Mouse (Mus musculus) small intestine, adult 2 months (tissue): ENCODE data around the gene Myoz2. TPM values are rescaled to one million over a fixed set of nuclear protein-coding genes. Genes with fewer than 3 reads are reported as not detected.

ENCODE experiments used
- H3K27ac ChIP-seq: fragments of 200-500 bp; 2 replicates; pipeline ENCODE4 v1.5.1; 2012; ENCODE audit warnings: low read depth, low read length, control low read depth, inconsistent platforms; ENCODE audit not compliant: insufficient read depth
- H3K27me3 ChIP-seq: fragments of 200-500 bp; 2 replicates; pipeline ENCODE4 v1.6.1; 2012; ENCODE audit warnings: mild to moderate bottlenecking, moderate library complexity, low read length, inconsistent platforms; ENCODE audit not compliant: control insufficient read depth, insufficient read depth
- H3K36me3 ChIP-seq: fragments of 200-500 bp; 2 replicates; pipeline ENCODE4 v1.6.1; 2012; ENCODE audit warnings: mild to moderate bottlenecking, low read length, control low read depth, inconsistent platforms; ENCODE audit not compliant: control insufficient read depth, insufficient read depth
- H3K4me1 ChIP-seq: fragments of 200-500 bp; 2 replicates; pipeline ENCODE4 v1.6.1; 2012; ENCODE audit warnings: low read length, inconsistent platforms, mixed read lengths; ENCODE audit not compliant: control insufficient read depth, insufficient read depth, insufficient read length
- H3K4me3 ChIP-seq: fragments of 200-500 bp; 2 replicates; pipeline ENCODE4 v1.5.1; 2012; ENCODE audit warnings: low read depth, mild to moderate bottlenecking, control low read depth, inconsistent platforms, low read length, moderate library complexity
- CTCF ChIP-seq: fragments of 200-500 bp; IDR thresholded peaks from 2 replicates; pipeline ENCODE4 v1.5.1; 2012; ENCODE audit warnings: low read depth, mild to moderate bottlenecking, control low read depth, inconsistent platforms, low read length, moderate library complexity, mixed read lengths; ENCODE audit not compliant: insufficient replicate concordance, insufficient read length; ENCODE audit errors: extremely low read depth
- POLR2A ChIP-seq: fragments of 200-500 bp; IDR thresholded peaks from 2 replicates; pipeline ENCODE4 v1.6.1; 2012; ENCODE audit warnings: low read depth, mild to moderate bottlenecking, control low read depth, inconsistent platforms, low read length, moderate library complexity
- WGBS: fragments of 180-500 bp; shearing (Covaris S2); methylation state at CpG from one replicate; pipeline ENCODE4 v1.1.7; 2018; 5-methylcytosine and 5-hydroxymethylcytosine counted together
- polyA plus RNA-seq: library from polyadenylated mRNA; depleted of rRNA; stranded (reverse); fragments of >200 nt; gene quantifications from 2 replicates; pipeline ENCODE4 v1.2.3, GENCODE M21; 2012

Gene Myoz2
- polyA plus RNA-seq, 1 experiment, result not detected

GRCm38 (mm10) chr3:122985183-122985944, 49.5 kb downstream of the Myoz2 start:
- Histone ChIP-seq H3K36me3 (no peaks in the 10 kb centered on the region), H3K27me3 (no peaks in the 10 kb centered on the region), H3K27ac (peak overlapping the region; percentile 62; the same call in 1 of the 2 replicates), H3K4me3 (peak overlapping the region; percentile 69; the same call in 1 of the 2 replicates), H3K4me1 (no peaks in the 10 kb centered on the region; the same call in 1 of the 2 replicates)
- 23% methylated on average over 13 of the region's 13 CpGs for WGBS
- no peak for TF ChIP-seq POLR2A
- no peak for TF ChIP-seq CTCF

- no peaks in the 10 kb centered on the region; the same call in 1 of the 2 replicates for H3K4me1 ChIP-seq
- H3K36me3 ChIP-seq, result 0 out of 2 replicates have a peak, but pooled peaks cover 2% of the 10 kb centered on the region
- WGBS, result under 1% methylated on average over 92 of the region's 94 CpGs
- H3K4me3 ChIP-seq, result peak within 1 kb of the TSS; percentile 69
- TF ChIP-seq CTCF (no peak), POLR2A (peak; percentile 84)
- peak within 1 kb of the TSS; percentile 85 for H3K27ac ChIP-seq
- H3K27me3 ChIP-seq, result no peaks in the 10 kb centered on the region
Measured at GRCm38 (mm10) chr3:122984249-122985182, 50.3 kb downstream of the Myoz2 start, which contains the start of gene Usp53. TSS of gene Usp53 (minus strand) at chr3:122984510.

GRCm38 (mm10) chr3:122983849-122984248, 51.0 kb downstream of the Myoz2 start:
- Histone ChIP-seq H3K27ac (peak overlapping the region; percentile 85), H3K36me3 (peaks cover 5% of the 10 kb centered on the region; the same call in 1 of the 2 replicates), H3K27me3 (no peaks in the 10 kb centered on the region), H3K4me1 (no peaks in the 10 kb centered on the region; the same call in 1 of the 2 replicates), H3K4me3 (peak overlapping the region; percentile 69)
- TF ChIP-seq CTCF (no peak), POLR2A (no peak)
- WGBS, result under 1% methylated on average over 30 of the region's 30 CpGs

GRCm38 (mm10) chr3:122975964-122976363, 58.9 kb downstream of the Myoz2 start:
- H3K27ac ChIP-seq, result no peak overlapping the region

GRCm38 (mm10) chr3:122975363-122975762, 59.5 kb downstream of the Myoz2 start:
- Histone ChIP-seq H3K27ac (no peak overlapping the region), H3K36me3 (peaks cover 8% of the 10 kb centered on the region; the same call in 1 of the 2 replicates), H3K4me1 (no peaks in the 10 kb centered on the region), H3K4me3 (no peak overlapping the region), H3K27me3 (no peaks in the 10 kb centered on the region; the same call in 1 of the 2 replicates)
- 83% methylated on average over 4 of the region's 4 CpGs for WGBS
- no peak for TF ChIP-seq CTCF

More at GRCm38 (mm10) chr3:122975964-122976363, 58.9 kb downstream of the Myoz2 start:
- peaks cover 8% of the 10 kb centered on the region; the same call in 1 of the 2 replicates for H3K36me3 ChIP-seq
- TF ChIP-seq CTCF, result no peak
- no peaks in the 10 kb centered on the region; the same call in 1 of the 2 replicates for H3K27me3 ChIP-seq
- no peaks in the 10 kb centered on the region; the same call in 1 of the 2 replicates for H3K4me1 ChIP-seq
- H3K4me3 ChIP-seq, result no peak overlapping the region
- WGBS, result 67% methylated on average over 1 of the region's 1 CpGs

GRCm38 (mm10) chr3:122974833-122975232, 60.0 kb downstream of the Myoz2 start:
- Histone ChIP-seq H3K27ac (no peak overlapping the region), H3K4me3 (no peak overlapping the region), H3K4me1 (no peaks in the 10 kb centered on the region), H3K36me3 (peaks cover 8% of the 10 kb centered on the region; the same call in 1 of the 2 replicates), H3K27me3 (no peaks in the 10 kb centered on the region; the same call in 1 of the 2 replicates)
- WGBS, result 89% methylated on average over 3 of the region's 3 CpGs
- TF ChIP-seq CTCF, result no peak
- TF ChIP-seq POLR2A, result no peak
